Mouse (Mus musculus) CH12.LX (cell line): ENCODE results near the gene Mid1. TPM values are rescaled to one million over a fixed set of nuclear protein-coding genes. Genes with fewer than 3 reads are reported as not detected.

Experiments
- DNase-seq: peaks from one replicate; pipeline ENCODE4 v3.0.0-alpha.2; 2013; ENCODE audit errors: extremely low read depth
- H3K27ac ChIP-seq: 2 replicates; pipeline ENCODE4 v1.5.1; 2012; ENCODE audit warnings: low read depth, mild to moderate bottlenecking, control low read depth, moderate library complexity; ENCODE audit not compliant: insufficient read depth
- H3K27me3 ChIP-seq: replicated peaks from 2 replicates; pipeline ENCODE3; 2012; ENCODE audit warnings: inconsistent platforms
- H3K36me3 ChIP-seq, 2 experiments: replicated peaks in 1 of 2; 2 replicates each; pipeline versions ENCODE3 to v1.6.1; 2012; ENCODE audit warnings: inconsistent platforms in 1 of 2, low read length in 1 of 2, mild to moderate bottlenecking in 1 of 2, mixed read lengths in 1 of 2, moderate library complexity in 1 of 2; ENCODE audit not compliant: control insufficient read depth in 1 of 2, insufficient read depth in 1 of 2
- H3K4me1 ChIP-seq, 2 experiments: 2 replicates each; pipeline ENCODE4 v1.6.1; 2012; ENCODE audit warnings: inconsistent platforms in 1 of 2, moderate library complexity in 1 of 2; ENCODE audit not compliant: insufficient read depth in 2 of 2, control insufficient read depth in 1 of 2
- H3K4me2 ChIP-seq: 2 replicates; pipeline ENCODE4 v1.6.1; 2012; ENCODE audit warnings: low read depth, mild to moderate bottlenecking, control low read depth; ENCODE audit not compliant: poor library complexity, insufficient read depth, severe bottlenecking
- H3K4me3 ChIP-seq, 3 experiments: fragments of 150-350 bp in 1 of 3; sonication (generic) in 1 of 3; replicated peaks in 1 of 3; 2 replicates each; pipeline versions ENCODE3 to v1.5.1; 2011 to 2012; ENCODE audit warnings: low read depth in 2 of 3, low read length in 2 of 3, mild to moderate bottlenecking in 2 of 3, moderate library complexity in 2 of 3, control low read depth in 1 of 3, improper control_type of control experiment in 1 of 3, inconsistent platforms in 1 of 3, mixed read lengths in 1 of 3; ENCODE audit not compliant: poor library complexity in 1 of 3
- H3K79me2 ChIP-seq: replicated peaks from 2 replicates; pipeline ENCODE4 v1.6.1; 2012; ENCODE audit warnings: mild to moderate bottlenecking, moderate library complexity; ENCODE audit not compliant: control insufficient read depth, poor library complexity, insufficient read depth, severe bottlenecking; ENCODE audit errors: extremely low read depth
- H3K9ac ChIP-seq: 2 replicates; pipeline ENCODE4 v1.6.1; 2012; ENCODE audit warnings: low read depth, mild to moderate bottlenecking, control low read depth, moderate library complexity; ENCODE audit not compliant: insufficient read depth
- H3K9me3 ChIP-seq: replicated peaks from 2 replicates; pipeline ENCODE3; 2012; ENCODE audit warnings: low read length, inconsistent platforms, mixed read lengths
- BHLHE40 ChIP-seq: IDR thresholded peaks from 2 replicates; pipeline ENCODE4 v1.6.1; 2011; ENCODE audit warnings: mild to moderate bottlenecking, low read depth, low read length, improper control_type of control experiment
- CHD1 ChIP-seq: IDR thresholded peaks from 2 replicates; pipeline ENCODE4 v1.6.1; 2012; ENCODE audit warnings: low read depth, low read length, improper control_type of control experiment, inconsistent platforms
- EP300 ChIP-seq: IDR thresholded peaks from 2 replicates; pipeline ENCODE4 v1.6.1; 2011; ENCODE audit warnings: low read length, improper control_type of control experiment
- ETS1 ChIP-seq: conservative IDR thresholded peaks from 2 replicates; pipeline ENCODE4 v1.6.1; 2012; ENCODE audit warnings: low read depth, mild to moderate bottlenecking, inconsistent platforms, low read length, improper control_type of control experiment, moderate library complexity
- JUN ChIP-seq: IDR thresholded peaks from 2 replicates; pipeline ENCODE4 v1.6.1; 2011; ENCODE audit warnings: low read depth, mild to moderate bottlenecking, low read length, improper control_type of control experiment, moderate library complexity; ENCODE audit not compliant: insufficient read depth
- MYC ChIP-seq: IDR thresholded peaks from 2 replicates; pipeline ENCODE4 v1.6.1; 2011; ENCODE audit warnings: low read depth, mild to moderate bottlenecking, improper control_type of control experiment, low read length
- NELFE ChIP-seq: IDR thresholded peaks from 2 replicates; pipeline ENCODE4 v1.6.1; 2011; ENCODE audit warnings: low read depth, low read length, improper control_type of control experiment
- POLR2A ChIP-seq: IDR thresholded peaks from 2 replicates; pipeline ENCODE4 v1.6.1; 2011; ENCODE audit warnings: low read depth, mild to moderate bottlenecking, improper control_type of control experiment, low read length
- POLR2AphosphoS2 ChIP-seq: IDR thresholded peaks from 2 replicates; pipeline ENCODE4 v1.6.1; 2011; ENCODE audit warnings: low read depth, low read length, improper control_type of control experiment
- USF2 ChIP-seq: conservative IDR thresholded peaks from 2 replicates; pipeline ENCODE4 v1.6.1; 2011; ENCODE audit warnings: low read depth, low read length, improper control_type of control experiment
- dilution Hi-C: fragments of 300-500 bp; cut with MboI; formaldehyde crosslinking; loops from 2 replicates; pipeline ENCODE4 v1.14.3; 2020; ENCODE audit warnings: low sequenced_read_pairs; ENCODE audit not compliant: extremely low pct_unique_long_range_greater_than_20kb, extremely low pct_ligation_motif_present
- in situ Hi-C: fragments of 300-500 bp; cut with MboI; formaldehyde crosslinking; loops from 3 replicates; pipeline ENCODE4 v1.14.3; 2019; ENCODE audit warnings: low sequenced_read_pairs, low pct_ligation_motif_present, low pct_unique_long_range_greater_than_20kb, mixed read lengths
- polyA plus RNA-seq: library from polyadenylated mRNA; unstranded; fragments of >175 nt; gene quantifications from 2 replicates; pipeline ENCODE4 v1.2.1, GENCODE M21; 2012; ENCODE audit warnings: low read depth; ENCODE audit not compliant: insufficient read length
- total RNA-seq, 2 experiments: library from RNA; depleted of rRNA; stranded (reverse); fragments of 300-350 nt in 1 of 2; fragments of >200 nt in 1 of 2; gene quantifications; 2 replicates each; pipeline ENCODE4 v1.2.3; 2012 to 2014

Gene Mid1
- total and polyA plus RNA-seq, 3 experiments, result 3.3 to 15.0 (median 6.2) TPM

- Histone ChIP-seq H3K9ac (no peak overlapping the region), H3K36me3 (no peaks in the 10 kb centered on the region), H3K4me3 (no peak overlapping the region), H3K4me1 (peaks cover 0 to 2% of the 10 kb centered on the region in 2 experiments; a peak in 2 of 4 replicates), H3K4me2 (no peak overlapping the region; the same call in 1 of the 2 replicates), H3K27ac (no peak overlapping the region), H3K79me2 (no peaks in the 10 kb centered on the region), H3K27me3 (no peaks in the 10 kb centered on the region), H3K9me3 (no peaks in the 10 kb centered on the region)
- no peak for TF ChIP-seq CHD1
- TF ChIP-seq ETS1, result no peak
- no peak for TF ChIP-seq POLR2A
- no peak for TF ChIP-seq MYC
- TF ChIP-seq EP300, result 0 out of 2 replicates have a peak, but pooled peaks have one; percentile 23
- no peak for TF ChIP-seq POLR2AphosphoS2
- TF ChIP-seq BHLHE40, result peak; percentile 86
- TF ChIP-seq NELFE, result no peak
- TF ChIP-seq JUN, result peak; percentile 25; the same call in 1 of the 2 replicates
- dilution Hi-C loops, result no loop called here
- DNase-seq, result peak; percentile 21
- in situ Hi-C loops, result no loop called here
These were observed 104.7 kb downstream of the Mid1 start for GRCm38 (mm10) chrX:169789702-169790101.

- no peak for DNase-seq
- Histone ChIP-seq H3K9me3 (no peaks in the 10 kb centered on the region), H3K4me2 (no peak overlapping the region), H3K4me1 (peaks cover 2 to 6% of the 10 kb centered on the region in 2 experiments; a peak in 2 of 4 replicates), H3K36me3 (no peaks in the 10 kb centered on the region), H3K9ac (no peak overlapping the region), H3K27me3 (no peaks in the 10 kb centered on the region), H3K27ac (no peak overlapping the region), H3K4me3 (no peak overlapping the region), H3K79me2 (no peaks in the 10 kb centered on the region)
- dilution Hi-C loops, result no loop called here
- TF ChIP-seq EP300, result no peak
- in situ Hi-C loops, result no loop called here
These were observed 107.9 kb downstream of the Mid1 start for GRCm38 (mm10) chrX:169792879-169793278.

- H3K79me2 ChIP-seq, result no peaks in the 10 kb centered on the region
- no peak overlapping the region for H3K4me2 ChIP-seq
- H3K27me3 ChIP-seq, result no peaks in the 10 kb centered on the region
- H3K27ac ChIP-seq, result no peak overlapping the region
- peaks cover 2 to 6% of the 10 kb centered on the region in 2 experiments; a peak in 2 of 4 replicates for H3K4me1 ChIP-seq
- no peak overlapping the region for H3K9ac ChIP-seq
- dilution Hi-C loops (no loop called here), in situ Hi-C loops (no loop called here)
- no peak for TF ChIP-seq USF2
- no peak overlapping the region for H3K4me3 ChIP-seq
- H3K9me3 ChIP-seq, result no peaks in the 10 kb centered on the region
- H3K36me3 ChIP-seq, result no peaks in the 10 kb centered on the region
- DNase-seq, result no peak
These were observed 109.4 kb downstream of the Mid1 start for GRCm38 (mm10) chrX:169794421-169794820.
